Mouse (Mus musculus) thymus, adult 2 months (tissue): ENCODE results near the gene Cfap299. TPM values are rescaled to one million over a fixed set of nuclear protein-coding genes. Genes with fewer than 3 reads are reported as not detected.

Source experiments
- DNase-seq: peaks from one replicate; pipeline ENCODE4 v3.0.0; 2021
- H3K27ac ChIP-seq: fragments of 200-500 bp; 2 replicates; pipeline ENCODE4 v1.5.1; 2012; ENCODE audit warnings: low read length, control low read depth; ENCODE audit not compliant: control insufficient read depth, insufficient read depth
- H3K27me3 ChIP-seq: fragments of 200-500 bp; 2 replicates; pipeline ENCODE4 v1.6.1; 2012; ENCODE audit warnings: mild to moderate bottlenecking, low read length, moderate library complexity, mixed read lengths; ENCODE audit not compliant: control insufficient read depth, insufficient read depth
- H3K36me3 ChIP-seq: fragments of 200-500 bp; 2 replicates; pipeline ENCODE4 v1.6.1; 2012; ENCODE audit warnings: mild to moderate bottlenecking, low read length, moderate library complexity; ENCODE audit not compliant: control insufficient read depth, insufficient read depth
- H3K4me1 ChIP-seq: fragments of 200-500 bp; replicated peaks from 2 replicates; pipeline ENCODE4 v1.6.1; 2012; ENCODE audit warnings: low read length; ENCODE audit not compliant: control insufficient read depth, insufficient read depth
- H3K4me3 ChIP-seq: fragments of 200-500 bp; 2 replicates; pipeline ENCODE4 v1.5.1; 2012; ENCODE audit warnings: mild to moderate bottlenecking, low read length, control low read depth, moderate library complexity; ENCODE audit not compliant: control insufficient read depth, insufficient read depth
- CTCF ChIP-seq: fragments of 200-500 bp; IDR thresholded peaks from 2 replicates; pipeline ENCODE4 v1.5.1; 2012; ENCODE audit warnings: mild to moderate bottlenecking, control low read depth, low read length, moderate library complexity, borderline replicate concordance; ENCODE audit not compliant: control insufficient read depth, poor library complexity, insufficient read depth; ENCODE audit errors: extremely low read depth
- POLR2A ChIP-seq: fragments of 200-500 bp; IDR thresholded peaks from 2 replicates; pipeline ENCODE4 v1.6.1; 2012; ENCODE audit warnings: mild to moderate bottlenecking, low read length, control low read depth, moderate library complexity; ENCODE audit not compliant: control insufficient read depth, poor library complexity, insufficient read depth; ENCODE audit errors: extremely low read depth
- WGBS: fragments of 180-500 bp; shearing (Covaris S2); methylation state at CpG from one replicate; pipeline ENCODE4 v1.1.7; 2018; 5-methylcytosine and 5-hydroxymethylcytosine counted together
- polyA plus RNA-seq: library from polyadenylated mRNA; depleted of rRNA; stranded (reverse); fragments of >200 nt; gene quantifications from 2 replicates; pipeline ENCODE4 v1.2.3, GENCODE M21; 2012

Gene Cfap299
- polyA plus RNA-seq, 1 experiment: not detected

- Histone ChIP-seq H3K4me3 (no peak overlapping the region), H3K27ac (no peak overlapping the region), H3K27me3 (no peaks in the 10 kb centered on the region), H3K36me3 (no peaks in the 10 kb centered on the region), H3K4me1 (no peaks in the 10 kb centered on the region)
- DNase-seq: no peak
- no peak for TF ChIP-seq POLR2A
- TF ChIP-seq CTCF: no peak
- 81% methylated on average over 6 of the region's 6 CpGs for WGBS
Measured at GRCm38 (mm10) chr5:98732157-98733009, 403.3 kb downstream of the Cfap299 start.

- Histone ChIP-seq H3K36me3 (no peaks in the 10 kb centered on the region), H3K27ac (no peak overlapping the region), H3K4me1 (no peaks in the 10 kb centered on the region), H3K27me3 (no peaks in the 10 kb centered on the region), H3K4me3 (no peak overlapping the region)
- 54% methylated on average over 2 of the region's 2 CpGs for WGBS
- no peak for TF ChIP-seq POLR2A
- no peak for TF ChIP-seq CTCF
- no peak for DNase-seq
Measured at GRCm38 (mm10) chr5:98733010-98733399, 403.9 kb downstream of the Cfap299 start.

- no peaks in the 10 kb centered on the region for H3K36me3 ChIP-seq
- 88% methylated on average over 15 of the region's 15 CpGs for whole genome bisulfite sequencing
- H3K4me3 ChIP-seq: no peak overlapping the region
- no peaks in the 10 kb centered on the region for H3K27me3 ChIP-seq
- TF ChIP-seq CTCF: no peak
- TF ChIP-seq POLR2A: no peak
- DNase-seq: no peak
- no peaks in the 10 kb centered on the region for H3K4me1 ChIP-seq
- H3K27ac ChIP-seq: no peak overlapping the region
Measured at GRCm38 (mm10) chr5:98761858-98762652, 433.0 kb downstream of the Cfap299 start.

GRCm38 (mm10) chr5:98778588-98778987 lies 449.5 kb downstream of the Cfap299 start:
- TF ChIP-seq CTCF (no peak), POLR2A (no peak)
- H3K27me3 ChIP-seq: no peaks in the 10 kb centered on the region
- no peak overlapping the region for H3K4me3 ChIP-seq
- WGBS: 86% methylated on average over 4 of the region's 4 CpGs
- H3K36me3 ChIP-seq: no peaks in the 10 kb centered on the region
- no peak for DNase-seq
- no peak overlapping the region for H3K27ac ChIP-seq
- H3K4me1 ChIP-seq: no peaks in the 10 kb centered on the region

GRCm38 (mm10) chr5:98782066-98782465 lies 453.0 kb downstream of the Cfap299 start:
- TF ChIP-seq POLR2A: no peak
- TF ChIP-seq CTCF: no peak
- no peaks in the 10 kb centered on the region for H3K4me1 ChIP-seq
- WGBS: 95% methylated on average over 7 of the region's 7 CpGs
- H3K4me3 ChIP-seq: no peak overlapping the region
- no peaks in the 10 kb centered on the region for H3K36me3 ChIP-seq
- H3K27me3 ChIP-seq: no peaks in the 10 kb centered on the region
- H3K27ac ChIP-seq: no peak overlapping the region
- no peak for DNase-seq

- no peak for TF ChIP-seq POLR2A
- TF ChIP-seq CTCF: no peak
- no peak overlapping the region for H3K4me3 ChIP-seq
- 80% methylated on average over 4 of the region's 4 CpGs for WGBS
- no peak for DNase-seq
- H3K4me1 ChIP-seq: no peaks in the 10 kb centered on the region
- no peaks in the 10 kb centered on the region for H3K27me3 ChIP-seq
- H3K27ac ChIP-seq: no peak overlapping the region
- no peaks in the 10 kb centered on the region for H3K36me3 ChIP-seq
Measured at GRCm38 (mm10) chr5:98787735-98788134, 458.6 kb downstream of the Cfap299 start.
